Mouse (Mus musculus): ENCODE data around the gene Adpgk.

The Adpgk gene

DNA sequence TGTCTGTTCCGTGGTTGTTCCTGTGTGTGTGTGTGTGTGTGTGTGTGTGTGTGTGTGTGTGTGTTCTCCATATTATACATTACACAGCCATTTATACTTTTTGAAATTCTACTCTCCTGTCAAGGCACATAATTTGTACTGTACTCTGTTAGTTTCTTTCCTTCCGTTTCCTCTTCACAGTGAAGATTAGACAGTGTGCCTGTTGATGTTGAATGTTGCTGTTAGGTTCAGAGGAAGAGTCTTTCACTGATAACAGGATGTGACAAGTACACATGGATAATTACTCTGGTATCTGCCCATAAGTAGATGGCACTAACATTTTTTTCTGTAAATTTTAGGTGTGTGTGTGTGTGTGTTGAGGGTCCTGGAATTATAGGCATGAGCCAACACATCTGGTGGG, 5.1 kb downstream of the Adpgk start:
- Histone ChIP-seq H3K9me3 (ENCODE audit: low read length) (no peaks in the 10 kb centered on the region), H3K4me3 (replicated peaks; ENCODE audit: low read length) (no peak overlapping the region), H3K36me3 (ENCODE audit: insufficient read depth, low read length) (peaks cover 88% of the 10 kb centered on the region), H3K27me3 (ENCODE audit: insufficient read depth, low read length) (no peaks in the 10 kb centered on the region), H3K4me1 (replicated peaks; ENCODE audit: low read depth, low read length) (peaks cover 65% of the 10 kb centered on the region)
- no peak for TF ChIP-seq POU5F1 (IDR thresholded peaks at IDR 0.05; ENCODE audit: borderline replicate concordance, low read length)
- TF ChIP-seq NANOG (IDR thresholded peaks at IDR 0.05; ENCODE audit: borderline replicate concordance, low read length) = no peak
- no peak for TF ChIP-seq CTCF (conservative IDR thresholded peaks at IDR 0.05; ENCODE audit: low read length)

DNA sequence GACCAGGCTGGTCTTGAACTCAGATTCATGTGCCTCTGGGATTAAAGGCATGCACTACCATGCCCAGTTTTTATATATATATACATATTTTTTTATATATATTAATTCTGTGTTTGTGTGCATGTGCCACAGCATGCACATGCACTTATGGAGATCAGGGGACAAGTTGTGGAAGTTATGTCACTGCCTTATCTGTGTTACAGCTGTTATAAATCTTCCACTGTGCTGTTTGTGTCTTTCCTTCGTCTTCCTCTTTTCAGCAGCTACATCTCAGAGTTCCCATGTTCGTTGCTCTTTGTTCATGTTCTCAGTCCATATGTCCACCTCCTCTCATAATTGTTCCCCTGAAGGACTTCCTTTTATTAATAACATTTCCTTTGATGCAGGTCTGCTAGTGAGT, 16.5 kb downstream of the Adpgk start:
- TF ChIP-seq POU5F1 (IDR thresholded peaks at IDR 0.05; ENCODE audit: borderline replicate concordance, low read length) (no peak), NANOG (IDR thresholded peaks at IDR 0.05; ENCODE audit: borderline replicate concordance, low read length) (no peak), CTCF (conservative IDR thresholded peaks at IDR 0.05; ENCODE audit: low read length) (no peak)
- Histone ChIP-seq H3K4me1 (replicated peaks; ENCODE audit: low read depth, low read length) (peaks cover 20% of the 10 kb centered on the region), H3K4me3 (replicated peaks; ENCODE audit: low read length) (no peak overlapping the region), H3K36me3 (ENCODE audit: insufficient read depth, low read length) (peaks cover 87% of the 10 kb centered on the region), H3K27me3 (ENCODE audit: insufficient read depth, low read length) (no peaks in the 10 kb centered on the region), H3K9me3 (ENCODE audit: low read length) (no peaks in the 10 kb centered on the region)

DNA sequence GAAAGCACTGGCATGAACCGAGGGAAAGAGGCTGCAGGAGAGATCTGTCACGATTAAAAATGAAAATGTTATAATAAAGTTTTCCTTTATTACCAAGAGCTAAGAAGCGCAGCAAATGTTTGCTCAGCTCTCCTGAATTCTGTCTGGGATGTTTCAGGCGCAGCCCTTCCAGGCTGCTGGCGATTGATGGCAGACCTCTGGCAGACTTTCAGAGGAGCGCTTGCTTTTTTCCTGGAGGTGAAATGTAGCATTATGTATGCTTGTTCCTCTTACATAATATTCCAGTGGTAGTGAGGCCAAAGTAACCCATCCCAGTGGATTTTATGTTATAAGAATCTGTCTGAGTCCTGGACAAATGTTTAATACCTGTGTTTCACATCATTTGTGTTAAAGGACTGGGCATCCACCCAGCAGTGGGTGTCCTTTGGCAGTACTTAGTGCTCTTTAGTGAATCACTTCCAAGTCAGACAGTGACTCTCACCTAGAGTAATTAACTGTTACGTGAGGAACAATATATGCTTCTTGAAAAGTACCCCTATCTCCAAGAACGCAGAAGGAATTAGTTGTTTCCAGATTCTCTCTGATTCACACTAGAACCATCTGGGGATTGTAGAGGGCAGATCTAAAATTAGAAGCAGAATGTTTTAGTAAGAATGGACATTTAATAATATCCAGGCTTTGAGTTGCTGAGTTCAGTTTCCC, 19.4 kb downstream of the Adpgk start:
- H3K36me3 ChIP-seq (ENCODE audit: insufficient read depth, low read length) = peaks cover 93% of the 10 kb centered on the region
- H3K4me3 ChIP-seq (replicated peaks; ENCODE audit: low read length) = no peak overlapping the region
- H3K4me1 ChIP-seq (replicated peaks; ENCODE audit: low read depth, low read length) = peaks cover 19% of the 10 kb centered on the region
- no peaks in the 10 kb centered on the region for H3K27me3 ChIP-seq (ENCODE audit: insufficient read depth, low read length)
- no peak for TF ChIP-seq POU5F1 (IDR thresholded peaks at IDR 0.05; ENCODE audit: borderline replicate concordance, low read length)
- TF ChIP-seq CTCF (conservative IDR thresholded peaks at IDR 0.05; ENCODE audit: low read length) = no peak
- TF ChIP-seq NANOG (IDR thresholded peaks at IDR 0.05; ENCODE audit: borderline replicate concordance, low read length) = no peak
- no peaks in the 10 kb centered on the region for H3K9me3 ChIP-seq (ENCODE audit: low read length)

DNA sequence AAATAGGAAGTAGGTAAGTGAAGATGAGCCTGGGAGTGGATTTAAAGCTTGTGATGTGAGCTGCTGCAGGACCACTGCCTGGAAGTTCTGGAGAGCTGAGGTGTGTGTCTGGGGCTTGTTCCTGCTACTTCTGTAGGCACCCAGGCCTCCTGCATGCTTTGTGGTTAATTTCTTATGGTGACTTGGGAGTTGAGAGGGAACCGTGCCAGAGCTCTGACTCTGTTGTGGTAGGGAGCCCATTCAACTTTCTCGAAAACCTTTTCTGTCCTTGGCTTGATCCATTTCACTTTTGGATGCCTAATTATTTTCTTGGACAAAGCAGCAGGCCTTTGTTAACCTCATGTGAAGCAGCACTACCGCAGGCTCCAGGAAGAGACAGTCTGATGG, 19.9 kb downstream of the Adpgk start:
- TF ChIP-seq NANOG (IDR thresholded peaks at IDR 0.05; ENCODE audit: borderline replicate concordance, low read length) = no peak
- no peak for TF ChIP-seq CTCF (conservative IDR thresholded peaks at IDR 0.05; ENCODE audit: low read length)
- TF ChIP-seq POU5F1 (IDR thresholded peaks at IDR 0.05; ENCODE audit: borderline replicate concordance, low read length) = no peak
- no peaks in the 10 kb centered on the region for H3K27me3 ChIP-seq (ENCODE audit: insufficient read depth, low read length)
- no peaks in the 10 kb centered on the region for H3K9me3 ChIP-seq (ENCODE audit: low read length)
- peaks cover 21% of the 10 kb centered on the region for H3K4me1 ChIP-seq (replicated peaks; ENCODE audit: low read depth, low read length)
- H3K4me3 ChIP-seq (replicated peaks; ENCODE audit: low read length) = no peak overlapping the region
- peaks cover 93% of the 10 kb centered on the region for H3K36me3 ChIP-seq (ENCODE audit: insufficient read depth, low read length)

DNA sequence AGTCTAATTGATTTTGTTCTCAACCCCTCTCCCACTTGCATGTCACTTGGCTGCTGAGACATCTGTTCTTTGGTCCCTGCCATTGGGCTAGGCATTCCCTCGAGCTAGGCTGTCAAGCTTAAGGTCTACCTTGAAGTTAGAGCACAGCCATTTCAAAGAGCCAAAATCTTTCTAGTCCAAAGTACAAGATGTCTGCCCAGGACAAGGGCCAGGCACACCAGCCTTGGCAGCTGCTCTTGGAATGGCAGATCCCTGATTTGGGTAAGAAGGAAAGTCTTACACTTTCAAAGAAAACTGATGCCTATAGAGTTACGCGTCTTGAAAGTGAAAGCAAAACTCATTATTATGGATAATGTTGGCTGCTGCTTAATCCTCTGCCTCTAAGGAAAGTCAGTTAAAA, 24.8 kb downstream of the Adpgk start:
- Histone ChIP-seq H3K36me3 (ENCODE audit: insufficient read depth, low read length) (peaks cover 90% of the 10 kb centered on the region), H3K4me1 (replicated peaks; ENCODE audit: low read depth, low read length) (peaks cover 4% of the 10 kb centered on the region; the same call in 1 of the 2 replicates), H3K9me3 (ENCODE audit: low read length) (no peaks in the 10 kb centered on the region), H3K27me3 (ENCODE audit: insufficient read depth, low read length) (no peaks in the 10 kb centered on the region), H3K4me3 (replicated peaks; ENCODE audit: low read length) (no peak overlapping the region)
- TF ChIP-seq NANOG (IDR thresholded peaks at IDR 0.05; ENCODE audit: borderline replicate concordance, low read length) = no peak
- TF ChIP-seq POU5F1 (IDR thresholded peaks at IDR 0.05; ENCODE audit: borderline replicate concordance, low read length) = no peak
- no peak for TF ChIP-seq CTCF (conservative IDR thresholded peaks at IDR 0.05; ENCODE audit: low read length)

DNA sequence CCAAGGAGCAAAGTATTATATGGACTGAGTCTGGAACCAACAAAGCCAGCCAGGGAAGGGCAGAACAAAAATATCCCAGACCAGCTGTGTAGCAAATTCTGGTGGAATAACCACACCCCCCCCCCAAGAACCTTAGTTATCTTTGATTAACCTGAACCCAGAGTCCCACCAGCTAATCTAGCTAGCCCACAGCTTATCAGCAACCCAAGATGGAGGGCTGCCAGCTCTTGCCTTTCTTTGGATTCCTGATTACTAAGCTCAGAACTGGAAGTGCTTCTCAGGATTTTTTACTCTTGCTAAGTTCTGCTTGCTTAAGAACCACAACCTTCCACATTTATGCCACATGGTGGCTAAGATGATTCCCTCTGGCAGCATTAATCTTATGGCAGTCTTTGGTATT, 33.0 kb downstream of the Adpgk start:
- no peaks in the 10 kb centered on the region for H3K4me1 ChIP-seq (replicated peaks; ENCODE audit: low read depth, low read length)
- H3K4me3 ChIP-seq (replicated peaks; ENCODE audit: low read length) = no peak overlapping the region
- H3K36me3 ChIP-seq (ENCODE audit: insufficient read depth, low read length) = peaks cover 87% of the 10 kb centered on the region
- H3K9me3 ChIP-seq (ENCODE audit: low read length) = no peaks in the 10 kb centered on the region
- TF ChIP-seq POU5F1 (IDR thresholded peaks at IDR 0.05; ENCODE audit: borderline replicate concordance, low read length) (no peak), CTCF (conservative IDR thresholded peaks at IDR 0.05; ENCODE audit: low read length) (no peak), NANOG (IDR thresholded peaks at IDR 0.05; ENCODE audit: borderline replicate concordance, low read length) (no peak)
- H3K27me3 ChIP-seq (ENCODE audit: insufficient read depth, low read length) = no peaks in the 10 kb centered on the region

DNA sequence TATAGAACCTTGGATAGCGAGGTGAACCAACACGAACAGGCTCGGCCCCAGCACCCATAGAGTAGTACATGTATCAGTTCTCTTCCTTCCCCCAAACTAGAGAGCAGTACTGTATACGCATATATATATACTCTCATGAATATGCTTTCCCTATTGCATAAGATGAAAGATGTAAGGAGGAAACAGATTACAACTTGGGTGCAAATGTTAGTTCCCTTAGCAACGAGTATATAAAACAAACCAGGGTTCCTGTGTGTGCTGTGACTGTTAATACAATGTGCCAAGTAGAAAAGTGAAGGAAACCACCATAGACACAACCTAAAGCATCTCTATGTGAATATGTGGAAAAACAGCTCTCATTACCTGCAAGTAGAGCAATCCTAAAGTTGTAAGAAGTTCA, 38.7 kb downstream of the Adpgk start:
- no peaks in the 10 kb centered on the region for H3K9me3 ChIP-seq (ENCODE audit: low read length)
- H3K36me3 ChIP-seq (ENCODE audit: insufficient read depth, low read length) = peaks cover 78% of the 10 kb centered on the region
- H3K27me3 ChIP-seq (ENCODE audit: insufficient read depth, low read length) = no peaks in the 10 kb centered on the region
- H3K4me1 ChIP-seq (replicated peaks; ENCODE audit: low read depth, low read length) = no peaks in the 10 kb centered on the region
- H3K4me3 ChIP-seq (replicated peaks; ENCODE audit: low read length) = no peak overlapping the region
- TF ChIP-seq CTCF (conservative IDR thresholded peaks at IDR 0.05; ENCODE audit: low read length) = no peak
- no peak for TF ChIP-seq POU5F1 (IDR thresholded peaks at IDR 0.05; ENCODE audit: borderline replicate concordance, low read length)
- TF ChIP-seq NANOG (IDR thresholded peaks at IDR 0.05; ENCODE audit: borderline replicate concordance, low read length) = no peak

DNA sequence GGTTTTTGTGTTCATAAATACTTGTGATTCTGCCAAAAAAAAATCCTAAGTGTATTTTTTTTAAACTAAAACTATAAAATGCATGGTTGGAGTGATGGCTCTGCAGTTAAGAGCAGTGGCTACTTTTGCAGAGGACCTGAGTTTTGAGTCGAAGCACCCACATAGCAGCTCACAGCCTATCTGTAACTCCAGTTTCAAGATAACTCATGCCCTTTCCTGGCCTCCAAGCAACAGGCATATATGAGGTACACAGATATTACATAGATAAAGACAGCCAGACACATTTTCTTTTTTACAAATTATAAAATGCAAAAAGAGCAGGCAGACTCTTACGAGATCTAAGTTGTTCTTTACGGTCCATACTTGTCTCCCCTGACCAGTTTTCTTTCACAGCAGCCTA, 45.2 kb downstream of the Adpgk start:
- no peaks in the 10 kb centered on the region for H3K4me1 ChIP-seq (replicated peaks; ENCODE audit: low read depth, low read length)
- no peaks in the 10 kb centered on the region for H3K27me3 ChIP-seq (ENCODE audit: insufficient read depth, low read length)
- H3K9me3 ChIP-seq (ENCODE audit: low read length) = no peaks in the 10 kb centered on the region
- H3K4me3 ChIP-seq (replicated peaks; ENCODE audit: low read length) = no peak overlapping the region
- peaks cover 62% of the 10 kb centered on the region for H3K36me3 ChIP-seq (ENCODE audit: insufficient read depth, low read length)
- TF ChIP-seq NANOG (IDR thresholded peaks at IDR 0.05; ENCODE audit: borderline replicate concordance, low read length) = no peak
- no peak for TF ChIP-seq CTCF (conservative IDR thresholded peaks at IDR 0.05; ENCODE audit: low read length)
- TF ChIP-seq POU5F1 (IDR thresholded peaks at IDR 0.05; ENCODE audit: borderline replicate concordance, low read length) = no peak

DNA sequence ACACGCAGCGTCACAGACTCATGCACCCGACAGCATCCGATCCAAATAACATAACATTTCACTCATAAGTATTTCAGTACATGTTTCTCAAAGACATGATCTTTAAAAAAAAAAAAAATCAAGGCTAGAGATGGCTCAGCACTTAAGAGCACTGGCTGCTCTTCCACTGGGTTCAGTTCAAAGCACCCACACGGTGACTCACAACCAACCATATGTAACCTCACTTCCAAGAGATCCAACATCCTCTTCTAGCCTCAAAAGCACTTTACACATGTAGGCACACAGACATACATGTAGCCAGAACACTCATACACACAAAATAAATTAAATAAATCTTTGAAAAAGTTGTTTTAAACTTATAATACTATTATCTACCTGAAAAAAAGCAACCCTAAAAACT, 46.5 kb downstream of the Adpgk start:
- H3K4me3 ChIP-seq (replicated peaks; ENCODE audit: low read length) = no peak overlapping the region
- no peaks in the 10 kb centered on the region for H3K4me1 ChIP-seq (replicated peaks; ENCODE audit: low read depth, low read length)
- TF ChIP-seq POU5F1 (IDR thresholded peaks at IDR 0.05; ENCODE audit: borderline replicate concordance, low read length) (no peak), NANOG (IDR thresholded peaks at IDR 0.05; ENCODE audit: borderline replicate concordance, low read length) (no peak), CTCF (conservative IDR thresholded peaks at IDR 0.05; ENCODE audit: low read length) (no peak)
- H3K9me3 ChIP-seq (ENCODE audit: low read length) = no peaks in the 10 kb centered on the region
- H3K27me3 ChIP-seq (ENCODE audit: insufficient read depth, low read length) = no peaks in the 10 kb centered on the region
- H3K36me3 ChIP-seq (ENCODE audit: insufficient read depth, low read length) = peaks cover 56% of the 10 kb centered on the region
